Mouse (Mus musculus) cortical plate, adult 2 months (tissue): Measurements from ENCODE around the gene Dlg5.

Source experiments
- CTCF ChIP-seq: fragments of 200-500 bp; IDR thresholded peaks from 2 replicates; pipeline ENCODE4 v1.5.1; 2011; ENCODE audit warnings: mild to moderate bottlenecking, control low read depth, low read length; ENCODE audit not compliant: insufficient read depth; ENCODE audit errors: extremely low read depth
- POLR2A ChIP-seq: fragments of 200-500 bp; IDR thresholded peaks from 2 replicates; pipeline ENCODE4 v1.6.1; 2011; ENCODE audit warnings: mild to moderate bottlenecking, low read length, control low read depth; ENCODE audit not compliant: insufficient read depth; ENCODE audit errors: extremely low read depth

GRCm38 (mm10) chr14:24216064-24216463 lies 29.7 kb downstream of the Dlg5 start:
- no peak for TF ChIP-seq POLR2A
- TF ChIP-seq CTCF = no peak
